14 mouse cellular contexts compared by ENCODE assay signal in genomic region chr14:56366712-56367111, GRCm38 (mm10). TPM values are rescaled to one million over a fixed set of nuclear protein-coding genes. Genes with fewer than 3 reads are reported as not detected.
DNase-seq lines count a peak whose midpoint lies in the region; ATAC-seq lines count a peak whose summit lies in the region.
"Had no signal": no experiment of that assay in that cellular context is flagged by ENCODE, and none has a peak within 500 bp of the region (broad histone marks: within the 10 kb centered on the region; RNA-seq: fewer than 3 reads in every experiment).

No protein-coding gene starts in this region.

- no peak overlapping the region for H3K4me2 ChIP-seq in hindbrain, embryonic 13.5 days
- H3K4me2 ChIP-seq: forebrain, embryonic 15.5 days; liver, embryonic 12.5 days; midbrain, embryonic 12.5 days; neural tube, embryonic 12.5 days; stomach, embryonic 15.5 days had no signal

- ATAC-seq in hindbrain, embryonic 13.5 days (ENCODE audit: low FRiP score) = no peak
- ATAC-seq: forebrain, embryonic 15.5 days; hindbrain, embryonic 16.5 days; liver, embryonic 12.5 days had no signal

- H3K27ac ChIP-seq in hindbrain, embryonic 13.5 days = no peak overlapping the region
- H3K27ac ChIP-seq: forebrain, embryonic 15.5 days; liver, embryonic 12.5 days; midbrain, embryonic 12.5 days; neural tube, embryonic 12.5 days; stomach, embryonic 15.5 days had no signal

- intact Hi-C loops in left cerebral cortex, postnatal 4 days (cut with DNase I) = no loop called here

- no peak overlapping the region for H3K4me3 ChIP-seq in hindbrain, embryonic 13.5 days
- H3K4me3 ChIP-seq: forebrain, embryonic 15.5 days; liver, embryonic 12.5 days; midbrain, embryonic 12.5 days; neural tube, embryonic 12.5 days; stomach, embryonic 15.5 days had no signal

- WGBS in hindbrain, embryonic 13.5 days = 32% methylated on average over 15 of the region's 15 CpGs

- no peak overlapping the region for H3K9ac ChIP-seq in hindbrain, embryonic 13.5 days
- H3K9ac ChIP-seq: forebrain, embryonic 15.5 days; liver, embryonic 12.5 days; midbrain, embryonic 12.5 days; neural tube, embryonic 12.5 days; stomach, embryonic 15.5 days had no signal

- no peaks in the 10 kb centered on the region for H3K36me3 ChIP-seq in hindbrain, embryonic 13.5 days
- H3K36me3 ChIP-seq: forebrain, embryonic 15.5 days; liver, embryonic 12.5 days; midbrain, embryonic 12.5 days; neural tube, embryonic 12.5 days; stomach, embryonic 15.5 days had no signal

- no peaks in the 10 kb centered on the region for H3K9me3 ChIP-seq in hindbrain, embryonic 13.5 days
- H3K9me3 ChIP-seq: forebrain, embryonic 15.5 days; liver, embryonic 12.5 days; midbrain, embryonic 12.5 days; neural tube, embryonic 12.5 days; stomach, embryonic 15.5 days had no signal

- peaks cover 65% of the 10 kb centered on the region for H3K27me3 ChIP-seq in hindbrain, embryonic 13.5 days

- H3K4me1 ChIP-seq in hindbrain, embryonic 13.5 days (replicated peaks) = peaks cover 10% of the 10 kb centered on the region
- H3K4me1 ChIP-seq: liver, embryonic 12.5 days had no signal

- peak; percentile 28 for DNase-seq in left cerebral cortex, postnatal 4 days
- DNase-seq in left cerebral cortex, adult 18-20 months (ENCODE audit: low spot score in 2 of 2) = no peak
- DNase-seq in ES-CJ7 (ENCODE audit: low read depth, low spot score) (peak; percentile 22), NIH3T3 (ENCODE audit: low read depth) (peak; percentile 5)
- DNase-seq in kidney, postnatal 14 days = peak; percentile 69
- no peak for DNase-seq in adrenal gland, adult 2 months
- no peak for DNase-seq in layer of hippocampus, postnatal 25 days (ENCODE audit: extremely low spot score in 1 of 2, low spot score in 1 of 2)

RNA-seq across cellular contexts. Expression of gene Atp12a, which starts 1.8 kb away (rescaled TPM):
- under 1 TPM; 0.28 to 0.30 TPM for total RNA-seq in left cerebral cortex, postnatal 4 days (2021)
- not detected for total RNA-seq in left cerebral cortex, adult 18-20 months (2021)
- total RNA-seq in adrenal gland, adult 2 months (2021) = 1 to 10 TPM in 1 of 2 experiments, not detected in 1; 2.0 TPM
- 0.03 TPM in 1 of 2 replicates, not detected in the other for polyA plus RNA-seq in adrenal gland, adult 2 months (2012; rRNA removed)
- not detected for total RNA-seq in layer of hippocampus, postnatal 25 days (2021)
- 0.09 TPM in 2 replicates for polyA plus RNA-seq in hindbrain, embryonic 13.5 days (2015; fragmentation: Nextera tagmentation; extraction: Ambion mirVana)
- polyA plus RNA-seq: liver, embryonic 12.5 days; neural tube, embryonic 12.5 days had no signal

RNA-seq across cellular contexts. Expression of gene Rnf17, which starts 35.7 kb away (rescaled TPM):
- total RNA-seq in left cerebral cortex, postnatal 4 days (2021) = 1 to 10 TPM; 1.0 to 1.5 TPM
- total RNA-seq in left cerebral cortex, adult 18-20 months (2021) = under 1 TPM; 0.59 to 0.79 TPM
- total RNA-seq in adrenal gland, adult 2 months (2021) = under 1 TPM; 0.69 to 0.84 TPM
- 0.02 TPM in 1 of 2 replicates, not detected in the other for polyA plus RNA-seq in adrenal gland, adult 2 months (2012; rRNA removed)
- total RNA-seq in layer of hippocampus, postnatal 25 days (2021) = under 1 TPM; 0.62 to 0.94 TPM
- polyA plus RNA-seq in hindbrain, embryonic 13.5 days (2015; fragmentation: Nextera tagmentation; extraction: Ambion mirVana) = 1.3 and 1.5 TPM in 2 replicates

Comparison
In these comparisons a context has a peak if more than half of its experiments do, and no peak if none do; other contexts are left out.
1. DNase-seq: peak in left cerebral cortex, postnatal 4 days (single experiment), ES-CJ7 (single experiment), NIH3T3 (single experiment) and kidney, postnatal 14 days (single experiment); none in left cerebral cortex, adult 18-20 months (0 of 2), adrenal gland, adult 2 months (single experiment) and layer of hippocampus, postnatal 25 days (0 of 2).